Mouse (Mus musculus) adrenal gland, adult 8-10 months (tissue): ENCODE data around the gene Ptprm. TPM values are rescaled to one million over a fixed set of nuclear protein-coding genes. Genes with fewer than 3 reads are reported as not detected.

Experiments used
- DNase-seq: peaks from one replicate; pipeline ENCODE4 v3.0.0; 2022
- total RNA-seq, 4 experiments: library from RNA; stranded (reverse); gene quantifications; 2 replicates each; pipeline ENCODE4 v1.2.4; 2022

Gene Ptprm
- total RNA-seq, 4 experiments from 2014 or later, result 24.4 to 35.1 (median 28.6) TPM

DNA sequence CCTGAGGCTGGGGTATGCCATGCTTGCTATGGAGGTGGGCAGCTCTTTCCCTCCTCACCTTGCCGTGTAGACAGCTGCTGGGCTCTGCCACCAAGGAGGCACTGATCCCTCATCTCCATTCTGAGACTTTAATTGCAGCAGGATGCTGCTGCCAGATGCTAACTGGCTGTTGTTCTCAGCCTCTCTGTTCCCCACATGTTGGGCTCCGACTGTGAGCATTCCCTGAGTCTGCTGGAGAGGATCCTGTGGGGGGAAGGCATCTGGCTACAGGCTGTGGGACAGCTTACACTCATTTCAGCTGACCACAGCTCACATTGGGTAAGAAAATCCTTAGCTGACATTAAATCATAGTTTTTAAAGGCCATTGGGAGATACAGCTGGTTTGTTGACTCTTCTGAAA lies 492.7 kb downstream of the Ptprm start:
- no peak for DNase-seq

DNA sequence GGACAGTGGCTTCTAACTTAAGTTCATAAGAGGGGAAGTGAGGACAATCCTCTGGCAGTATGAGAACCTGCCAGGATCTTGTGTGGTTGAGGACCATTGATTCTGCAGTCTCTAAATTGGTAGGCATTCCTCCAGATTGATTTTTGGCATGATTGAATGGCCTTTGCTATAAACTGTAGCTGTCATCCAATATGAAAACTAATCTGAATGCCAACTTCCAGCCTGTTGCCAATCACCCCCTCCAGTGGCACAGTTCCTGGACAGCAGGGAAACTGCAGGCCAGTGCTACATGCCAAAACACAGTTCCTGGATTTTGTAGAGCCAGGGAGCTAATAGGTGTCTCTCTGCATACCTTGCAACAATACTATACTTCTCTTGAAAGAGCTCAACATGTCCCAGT lies 495.5 kb downstream of the Ptprm start:
- no peak for DNase-seq

DNA sequence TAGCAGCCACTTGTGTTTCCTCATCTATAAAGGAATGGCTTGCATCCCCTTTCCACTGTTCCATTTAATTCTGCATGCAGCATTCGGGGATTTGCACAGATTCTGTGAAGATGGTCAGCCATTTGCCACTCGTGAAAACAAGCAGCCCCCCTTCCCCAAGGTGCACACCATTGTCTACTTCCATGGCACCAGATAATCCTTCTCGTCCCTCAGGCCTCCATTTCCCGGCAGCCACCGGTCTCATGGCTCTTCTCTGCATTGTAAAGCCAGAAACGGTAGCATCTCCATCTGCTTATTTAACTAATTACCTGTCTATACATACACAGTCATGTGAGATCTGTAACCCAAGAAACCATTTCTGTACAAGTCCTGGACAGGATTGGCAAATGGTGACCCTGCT lies 501.8 kb downstream of the Ptprm start:
- DNase-seq, result no peak

DNA sequence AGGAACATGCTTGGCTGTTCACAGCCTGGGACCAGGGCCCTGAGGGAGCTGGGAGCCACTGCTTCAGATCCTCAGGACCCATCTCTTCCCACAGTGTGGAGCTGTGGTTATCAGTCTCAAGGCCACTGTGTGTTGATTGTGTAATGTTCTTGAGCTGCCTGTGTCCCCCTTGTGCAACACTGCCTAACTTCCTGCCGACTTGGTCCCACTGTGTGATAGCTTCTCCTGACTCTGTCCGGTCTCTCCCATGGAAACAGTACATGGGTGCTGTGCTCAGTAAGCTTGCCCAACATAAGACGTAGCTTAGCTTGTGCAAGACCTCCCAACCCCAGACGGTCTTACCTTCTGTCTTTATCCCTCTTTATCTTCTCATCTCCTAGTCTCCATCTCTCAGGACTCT lies 507.2 kb downstream of the Ptprm start:
- peak; percentile 20 for DNase-seq

DNA sequence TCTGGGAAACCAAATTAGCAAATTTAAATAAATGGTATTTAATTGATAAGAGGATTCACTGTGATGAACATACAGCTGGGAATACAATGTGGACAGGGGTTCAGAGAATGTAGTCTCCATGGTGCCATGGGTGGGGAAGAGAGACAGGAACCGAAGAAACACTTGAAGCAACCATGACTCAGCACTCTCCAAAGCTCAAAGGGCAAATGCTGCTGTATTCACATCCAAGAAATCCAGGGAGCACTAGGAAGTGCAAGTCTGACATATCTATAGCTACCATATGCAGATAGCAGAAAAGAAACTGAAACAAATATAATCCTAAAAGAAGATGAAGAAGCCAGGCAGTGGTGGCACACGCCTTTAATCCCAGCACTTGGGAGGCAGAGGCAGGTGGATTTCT lies 531.9 kb downstream of the Ptprm start:
- DNase-seq, result no peak

DNA sequence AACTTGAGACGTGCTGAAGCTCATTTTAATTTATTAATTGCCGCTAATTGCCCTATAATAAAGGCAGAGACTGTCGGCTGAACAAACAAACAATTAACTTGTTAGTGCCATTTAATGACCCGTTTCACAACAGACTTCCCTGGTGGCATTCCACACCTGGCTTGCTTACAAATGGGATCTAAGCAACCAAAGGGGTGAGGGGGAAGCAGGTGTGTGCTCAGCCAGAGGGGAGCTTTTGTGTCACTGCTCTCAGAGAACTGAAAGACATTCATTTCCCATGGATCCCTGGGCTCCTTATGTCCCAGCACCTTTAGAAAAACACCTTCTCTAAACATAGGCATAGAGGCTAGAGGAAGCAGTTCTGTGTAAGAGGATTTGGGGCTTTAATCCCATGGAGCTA lies 536.9 kb downstream of the Ptprm start:
- no peak for DNase-seq

DNA sequence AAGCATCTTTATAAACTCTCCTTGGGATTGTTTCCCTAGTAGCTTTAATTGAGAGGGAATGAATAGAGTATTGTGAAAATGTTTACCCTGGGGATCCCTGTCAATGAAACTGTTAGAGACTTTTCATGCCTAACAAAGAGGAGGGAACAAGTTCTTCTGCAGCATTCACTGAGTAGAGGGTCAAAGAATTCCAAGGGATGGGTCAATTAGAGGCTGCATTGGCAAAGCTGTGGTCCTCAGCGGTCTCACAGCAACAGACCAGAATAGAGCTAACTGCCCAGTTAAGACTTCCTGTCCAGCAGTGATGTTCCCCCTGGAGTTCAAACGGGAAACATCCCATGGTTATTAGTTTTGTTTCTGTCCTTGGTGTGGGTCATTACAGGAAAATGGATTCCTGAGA lies 538.3 kb downstream of the Ptprm start:
- DNase-seq, result no peak

DNA sequence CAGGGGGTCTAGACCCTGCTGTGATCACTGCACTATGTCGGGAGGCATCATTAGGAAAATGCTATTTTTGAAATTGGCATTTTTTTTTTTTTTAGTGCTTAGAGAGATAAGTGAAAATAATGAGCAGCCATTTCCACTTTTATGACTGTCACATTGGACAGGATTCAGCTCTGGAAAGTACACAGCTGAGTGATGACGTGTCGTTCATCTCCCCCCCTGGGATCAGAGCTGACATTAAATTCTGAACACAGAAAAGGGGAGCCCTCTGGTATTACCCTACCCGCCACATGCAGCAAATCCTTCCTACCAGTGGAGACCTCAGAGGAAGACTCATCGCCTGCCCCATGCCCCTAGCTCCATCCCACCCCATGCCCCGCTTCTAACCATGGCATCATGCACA lies 540.5 kb downstream of the Ptprm start:
- DNase-seq, result no peak

DNA sequence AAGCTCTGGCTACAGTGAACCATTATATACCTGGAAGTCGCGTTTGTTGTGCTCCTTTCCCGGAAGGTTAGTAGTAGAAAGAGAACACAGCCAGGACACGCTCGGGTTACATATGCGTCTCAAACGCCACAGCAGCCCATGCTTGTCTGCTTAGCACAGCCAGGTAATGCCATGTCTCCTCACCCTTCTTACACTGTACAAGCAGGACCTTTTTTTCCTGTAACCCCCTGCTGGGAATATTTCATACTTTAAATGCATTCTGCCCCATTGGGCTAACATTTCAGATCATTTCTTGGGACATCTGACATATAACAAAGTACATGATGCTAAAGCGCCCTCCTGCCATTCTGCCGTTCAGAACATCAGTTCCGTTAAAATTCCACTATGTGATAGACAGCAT lies 540.9 kb downstream of the Ptprm start:
- no peak for DNase-seq

DNA sequence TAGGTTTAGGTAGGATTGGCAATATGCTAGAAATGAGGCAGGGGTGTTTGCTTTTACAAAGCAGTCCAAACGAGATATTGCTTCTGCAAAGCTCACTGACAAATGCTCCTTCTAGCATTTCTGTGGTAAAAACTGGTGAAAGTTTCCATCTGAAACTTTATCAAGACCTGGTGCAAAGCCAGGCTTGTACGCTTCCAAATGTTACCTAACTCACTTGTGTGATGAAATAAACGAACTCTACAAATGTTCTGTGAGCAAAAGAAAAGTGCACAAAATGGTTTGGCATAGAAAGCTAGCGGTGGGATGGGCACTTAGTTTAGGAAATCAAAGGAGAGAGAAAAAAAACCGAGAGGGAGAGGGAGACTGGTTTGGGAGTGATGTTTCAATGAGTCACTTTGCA lies 544.5 kb downstream of the Ptprm start:
- no peak for DNase-seq

DNA sequence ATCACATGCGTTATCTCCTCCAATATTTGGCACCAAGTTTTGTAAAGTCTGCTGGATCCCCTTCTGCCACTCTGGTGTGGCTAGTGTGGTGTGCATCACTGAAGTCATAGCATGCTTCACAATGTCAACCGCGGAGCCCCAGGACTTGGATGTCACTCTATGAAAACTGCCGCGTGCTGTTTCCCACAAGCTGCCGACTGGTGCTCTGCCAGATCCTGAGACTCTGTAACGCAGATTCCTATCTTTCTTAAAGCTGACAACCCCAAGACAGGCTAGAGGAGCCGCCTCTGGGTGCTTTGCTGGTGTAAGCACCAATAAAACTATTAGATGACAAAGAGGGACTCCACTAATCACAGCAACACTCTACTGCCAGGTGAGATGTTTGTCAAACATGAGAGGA lies 546.1 kb downstream of the Ptprm start:
- DNase-seq, result no peak

DNA sequence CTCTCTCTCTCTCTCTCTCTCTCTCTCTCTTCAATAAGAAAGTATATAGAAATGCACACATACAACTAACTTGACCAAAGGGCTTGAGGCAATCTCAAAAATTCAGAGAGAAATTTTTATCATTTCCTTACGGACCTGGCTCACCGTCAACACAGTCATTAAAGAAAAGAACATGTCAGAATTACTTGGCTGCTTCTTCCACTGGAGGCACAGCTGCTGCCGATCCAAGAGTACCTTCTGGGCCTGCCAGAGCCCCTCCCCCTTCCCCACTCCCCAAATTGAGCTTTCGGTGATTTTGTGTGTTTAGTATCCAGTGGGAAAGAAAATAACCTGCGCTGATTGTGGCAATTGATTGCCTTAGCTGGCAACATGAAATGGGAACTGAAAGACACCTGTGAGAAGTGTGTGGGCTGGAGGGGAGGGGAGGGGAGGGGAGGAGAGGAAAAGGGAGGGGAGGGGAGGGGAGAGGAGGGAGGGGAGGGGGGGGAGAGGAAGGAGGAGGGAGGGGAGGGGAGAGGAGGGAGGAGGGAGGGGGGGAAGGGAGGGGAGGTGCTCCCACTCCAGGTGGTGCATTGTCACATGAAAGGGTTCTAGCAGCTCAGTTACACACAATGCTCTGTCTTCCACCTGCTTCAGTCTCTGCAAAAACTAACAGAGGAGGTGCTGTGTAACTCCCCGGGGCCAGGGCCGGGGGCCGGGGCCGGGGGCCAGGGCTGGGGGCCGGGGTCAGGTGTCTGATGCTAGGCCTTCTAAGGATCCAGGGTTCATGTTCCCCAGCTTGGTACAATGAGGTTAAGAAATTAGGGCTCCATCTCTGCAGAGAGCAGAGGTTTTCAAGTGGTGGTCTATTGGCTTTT lies 552.2 kb downstream of the Ptprm start:
- no peak for DNase-seq

DNA sequence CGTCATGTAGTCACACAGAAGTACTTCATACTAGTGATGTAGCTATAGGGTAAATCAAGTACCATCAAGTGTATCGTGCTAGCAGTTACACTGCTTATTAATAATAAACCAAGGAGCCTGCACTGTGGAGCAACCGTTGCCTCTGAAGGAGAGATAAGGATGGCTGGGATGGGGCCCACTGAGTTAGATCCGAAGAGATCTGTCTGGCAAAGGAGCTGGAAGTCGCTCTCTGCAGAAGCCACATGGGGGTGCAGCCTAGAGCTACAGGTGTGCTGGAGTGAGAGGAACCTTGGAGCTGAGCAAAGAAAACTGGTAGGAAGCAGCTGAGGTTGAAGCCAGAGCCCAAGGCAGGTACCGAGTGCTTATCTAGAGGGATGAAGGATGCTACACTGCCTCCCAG lies 554.0 kb downstream of the Ptprm start:
- no peak for DNase-seq

DNA sequence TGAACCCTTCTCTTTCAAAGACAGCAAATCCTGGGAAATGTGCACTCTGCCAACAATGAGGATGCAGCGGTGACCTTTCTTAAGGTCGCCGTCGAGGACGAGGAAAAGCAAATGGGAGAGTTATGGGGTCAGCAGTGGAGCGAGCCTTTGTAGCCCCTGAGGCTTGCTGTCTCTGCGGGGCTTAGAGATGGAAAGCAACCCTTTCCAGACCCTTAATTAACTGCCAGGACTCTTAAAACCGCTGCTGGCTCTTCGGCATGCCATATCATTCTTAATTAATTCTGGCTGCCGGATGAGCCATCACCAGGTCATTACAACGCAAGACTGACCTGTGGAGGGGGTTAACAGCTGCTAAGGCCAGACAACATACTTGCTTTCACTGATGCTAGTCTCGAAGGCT lies 568.1 kb downstream of the Ptprm start:
- no peak for DNase-seq

DNA sequence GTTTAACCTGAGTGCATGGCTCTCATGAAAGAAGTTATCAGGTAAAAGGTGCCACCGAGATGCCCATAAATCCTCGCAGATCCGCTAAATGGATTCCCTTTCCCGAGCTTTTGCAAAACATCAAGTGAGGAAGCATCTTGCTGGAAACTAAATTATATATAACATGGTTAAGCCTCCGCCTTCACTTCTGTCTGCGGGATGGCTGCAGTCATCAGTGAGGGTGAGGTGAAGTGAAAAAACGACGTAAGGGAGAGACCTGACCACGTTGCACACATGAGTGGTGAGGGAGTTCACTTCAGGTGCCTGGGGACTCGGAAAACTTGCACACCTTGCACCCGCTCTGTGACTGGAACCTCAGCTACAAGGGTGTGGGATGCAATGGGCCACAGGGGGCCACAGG lies 568.7 kb downstream of the Ptprm start:
- no peak for DNase-seq

DNA sequence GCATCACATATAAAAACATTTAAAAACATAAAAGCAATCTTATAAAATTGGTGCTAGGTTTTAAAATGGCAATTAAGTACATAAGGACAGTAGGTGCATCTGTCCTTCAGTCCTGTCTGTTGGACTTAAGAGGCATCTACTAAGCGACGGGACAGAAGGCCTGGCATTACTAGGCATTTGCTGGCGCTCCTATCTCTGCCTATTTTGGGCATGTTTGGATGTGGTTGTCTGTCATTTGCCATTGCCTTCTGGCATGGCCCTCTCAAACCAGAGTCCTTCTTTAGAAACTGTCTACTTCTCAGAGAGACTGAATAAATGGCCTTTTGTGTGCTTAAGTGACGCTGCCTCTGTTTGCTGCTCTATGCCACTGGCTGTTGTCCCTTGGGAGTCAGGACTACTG lies 570.7 kb downstream of the Ptprm start:
- DNase-seq, result no peak

DNA sequence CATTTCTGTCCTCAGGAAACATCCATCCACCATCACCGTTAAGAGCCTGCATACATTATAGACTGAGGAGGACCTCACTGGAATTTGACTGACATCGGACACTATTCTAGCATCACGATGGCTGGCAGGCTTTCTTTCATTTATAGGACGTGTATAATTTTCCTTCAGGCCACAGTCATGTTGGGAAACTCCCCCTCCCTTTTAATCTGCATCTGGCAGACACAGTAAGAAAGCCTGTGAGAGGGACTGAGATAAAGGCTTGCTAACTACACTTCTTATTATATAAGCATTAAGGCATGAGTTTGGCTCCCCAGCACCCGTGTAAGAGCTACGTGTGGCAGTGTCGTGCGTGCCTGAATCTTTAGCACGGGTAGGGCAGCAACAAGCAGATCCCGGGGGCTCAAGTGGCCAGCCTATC lies 571.2 kb downstream of the Ptprm start:
- no peak for DNase-seq

DNA sequence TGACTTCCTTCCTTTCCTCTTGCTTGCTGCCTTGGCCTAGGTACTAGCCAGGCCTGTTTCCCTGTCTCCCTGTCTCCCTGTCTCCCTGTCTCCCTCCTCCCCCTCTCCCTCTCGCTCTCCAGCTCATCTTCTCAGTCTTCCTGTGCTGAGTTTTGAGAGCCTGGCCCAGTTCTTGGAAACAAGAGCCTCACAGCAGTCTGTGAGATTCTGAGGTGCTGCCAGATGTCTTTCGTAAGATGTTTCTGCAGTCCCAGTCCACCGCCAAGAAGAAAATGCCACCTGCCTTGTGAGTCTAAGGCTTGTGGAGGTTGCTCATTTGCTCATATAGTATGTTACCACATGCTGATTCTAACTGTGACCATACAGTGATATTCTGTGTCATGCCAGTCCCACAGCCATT lies 572.3 kb downstream of the Ptprm start:
- DNase-seq, result no peak

DNA sequence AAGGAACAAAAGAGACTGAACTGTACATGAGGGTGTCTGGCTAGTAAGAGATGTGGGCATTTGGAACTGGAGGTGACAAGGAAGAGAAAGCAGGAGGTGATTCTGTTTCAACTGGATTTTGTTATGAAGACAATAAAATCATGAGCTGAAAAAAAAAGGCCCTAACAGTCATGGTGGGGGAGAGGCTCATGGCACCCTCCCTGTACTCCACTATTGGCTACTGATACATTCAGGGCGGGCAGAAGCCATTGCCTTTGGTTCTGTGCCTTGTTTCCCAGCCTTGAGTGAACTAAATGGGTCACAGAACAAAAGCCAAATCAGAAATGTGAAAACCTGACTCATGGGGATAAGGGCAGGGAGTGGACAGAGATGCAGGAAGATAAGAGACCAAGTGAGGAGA lies 575.2 kb downstream of the Ptprm start:
- peak; percentile 9 for DNase-seq

DNA sequence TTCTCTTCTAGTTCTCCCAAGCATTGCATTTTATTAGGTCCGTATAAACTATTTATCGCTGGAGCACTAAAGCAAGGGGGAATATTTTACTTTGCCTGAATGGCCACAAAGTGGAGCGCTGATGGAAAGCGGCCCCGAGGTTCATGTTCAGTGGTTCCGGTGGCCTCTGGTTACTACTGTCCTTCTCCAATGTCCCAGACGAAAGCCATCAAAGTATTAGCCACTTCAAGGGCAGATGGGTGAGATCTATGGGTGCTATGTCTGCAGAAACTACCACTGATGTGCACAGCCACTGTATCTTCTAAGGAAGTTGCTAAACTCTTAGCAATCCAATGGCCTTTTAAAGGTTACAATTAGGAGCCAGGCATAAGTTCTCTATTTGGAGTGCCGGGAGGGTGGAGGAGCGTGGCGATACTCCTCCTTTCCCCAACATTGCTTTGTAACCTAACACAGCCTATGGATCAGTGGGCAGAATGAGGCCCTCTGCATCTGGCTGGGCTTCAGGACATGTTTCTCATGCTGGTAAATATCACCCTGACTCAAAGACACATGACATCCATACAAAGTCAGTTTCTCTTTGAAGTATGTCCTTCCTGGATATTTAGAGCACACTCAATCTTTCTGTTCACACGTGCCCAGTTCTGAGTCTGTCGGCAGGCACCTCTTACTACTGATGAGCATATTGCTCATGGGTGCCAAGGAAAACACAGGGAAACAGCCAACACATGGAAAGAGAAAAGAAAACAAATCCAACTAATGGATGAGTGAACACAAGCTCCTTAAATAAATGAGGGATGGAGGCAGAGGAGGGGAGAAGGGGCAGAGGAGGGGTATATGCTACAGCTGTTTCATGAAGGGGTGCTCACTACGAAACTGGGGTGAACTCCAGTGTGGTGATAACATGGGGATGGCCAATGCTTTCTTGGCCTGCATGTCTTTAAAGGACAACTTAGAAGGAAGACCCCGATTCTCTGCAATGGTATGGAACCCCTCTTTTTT lies 584.6 kb downstream of the Ptprm start:
- no peak for DNase-seq

DNA sequence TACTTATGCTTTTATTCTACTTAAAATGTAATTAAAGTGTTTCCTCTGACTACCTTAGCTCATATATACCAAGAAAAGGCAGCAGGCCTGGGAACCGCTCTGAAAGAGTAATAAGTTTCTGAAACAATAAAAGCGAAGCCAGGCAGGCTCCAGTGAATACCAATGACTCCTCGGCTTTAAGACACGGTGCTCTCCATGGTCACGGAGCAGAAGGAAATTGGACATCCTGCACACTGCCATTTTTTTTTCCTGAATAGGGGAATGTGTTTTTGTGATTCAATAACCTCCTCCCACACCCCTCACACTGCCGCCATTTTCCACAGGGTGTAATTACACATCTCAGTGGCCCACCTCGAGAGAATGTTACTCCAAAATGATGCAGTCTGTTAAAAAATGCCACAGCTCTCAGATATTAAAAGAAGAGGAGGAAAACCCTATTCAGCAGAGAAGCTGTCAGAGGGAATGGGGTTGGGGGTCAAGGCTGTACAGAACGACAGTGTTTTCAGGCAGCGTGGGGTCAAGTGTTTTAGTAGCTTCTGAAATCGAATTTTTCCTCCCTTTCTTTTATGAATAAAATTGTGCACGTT lies 585.5 kb downstream of the Ptprm start:
- no peak for DNase-seq

DNA sequence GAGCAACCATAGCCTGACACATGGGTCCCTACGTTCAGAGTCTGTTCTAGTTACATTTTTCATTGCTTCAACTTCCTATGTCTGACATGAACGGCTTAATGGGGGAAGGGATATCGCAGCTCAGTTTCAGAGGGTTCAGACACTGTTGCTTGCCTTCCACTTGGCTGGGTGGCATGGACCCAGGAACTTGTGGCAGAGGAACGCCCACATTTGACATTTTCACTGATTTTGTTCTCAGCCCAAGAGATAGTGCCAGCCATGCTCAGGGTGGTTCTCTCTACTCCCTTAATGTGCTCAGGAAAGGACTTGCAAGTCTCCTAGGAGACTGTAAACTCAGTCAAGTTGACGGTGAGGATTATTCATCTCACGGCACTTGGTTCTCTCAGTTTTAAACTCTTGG lies 588.1 kb downstream of the Ptprm start:
- no peak for DNase-seq

DNA sequence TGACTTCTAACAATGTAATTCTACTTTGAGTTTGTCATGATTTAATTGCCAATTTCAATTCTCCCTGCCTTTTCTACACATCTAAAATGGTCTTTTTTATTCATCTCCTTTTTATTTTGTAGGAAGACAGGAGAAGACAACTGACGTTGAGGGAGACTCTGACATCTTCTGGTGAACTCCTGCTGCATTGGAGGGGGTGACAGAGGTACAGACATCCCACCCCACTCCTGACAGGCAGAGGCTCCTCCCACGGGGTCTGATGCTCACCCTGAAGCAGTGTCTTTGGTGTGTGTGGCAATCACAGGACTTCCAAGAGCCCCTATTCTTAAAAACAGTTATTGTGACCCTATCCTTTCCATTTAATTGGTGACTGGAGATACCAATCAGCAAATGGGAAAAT lies 589.8 kb downstream of the Ptprm start:
- DNase-seq, result no peak
